Mouse (Mus musculus): ENCODE measurements at regions not wholly inside any gene's neighbourhood (a gene's known extent, or its start where the extent isn't known, plus 50 kb on each side); places are given as distances from the start of the nearest gene placed in this dataset.

- peak; percentile 24 to 65 for DNase-seq (ENCODE audit: low spot score in 2 of 2)
Measured at GRCm38 (mm10) chr13:107182544-107182943, 160.6 kb upstream of the Kif2a start.

GRCm38 (mm10) chr13:107179551-107179950 lies 157.6 kb upstream of the Kif2a start:
- no peak for DNase-seq (ENCODE audit: low spot score in 2 of 2)

GRCm38 (mm10) chr13:107177595-107177994 lies 155.7 kb upstream of the Kif2a start:
- DNase-seq (ENCODE audit: low spot score in 2 of 2), result no peak

- DNase-seq (ENCODE audit: low spot score in 2 of 2), result no peak
Measured at GRCm38 (mm10) chr13:107175891-107176290, 154.0 kb upstream of the Kif2a start.

- peak; percentile 8 to 15 for DNase-seq (ENCODE audit: low spot score in 2 of 2)
Measured at GRCm38 (mm10) chr13:107168599-107169149, 146.7 kb upstream of the Kif2a start.

- DNase-seq (ENCODE audit: low spot score in 2 of 2), result no peak
Measured at GRCm38 (mm10) chr13:107167856-107168598, 146.1 kb upstream of the Kif2a start.

- DNase-seq (ENCODE audit: low spot score in 2 of 2), result no peak
Measured at GRCm38 (mm10) chr13:107151548-107151947, 129.6 kb upstream of the Kif2a start.

- DNase-seq (ENCODE audit: low spot score in 2 of 2), result no peak
Measured at GRCm38 (mm10) chr13:107141209-107141608, 119.3 kb upstream of the Kif2a start.

GRCm38 (mm10) chr13:107134125-107134524 lies 112.2 kb upstream of the Kif2a start:
- DNase-seq (ENCODE audit: low spot score in 2 of 2), result no peak

GRCm38 (mm10) chr13:107126636-107127035 lies 104.7 kb upstream of the Kif2a start:
- no peak for DNase-seq (ENCODE audit: low spot score in 2 of 2)

GRCm38 (mm10) chr13:107124130-107124668 lies 102.3 kb upstream of the Kif2a start:
- no peak for DNase-seq (ENCODE audit: low spot score in 2 of 2)

- peak; percentile 77 to 90 for DNase-seq (ENCODE audit: low spot score in 2 of 2)
Measured at GRCm38 (mm10) chr13:107113949-107114690, 92.2 kb upstream of the Kif2a start.

GRCm38 (mm10) chr13:107108045-107108444 lies 86.1 kb upstream of the Kif2a start:
- DNase-seq (ENCODE audit: low spot score in 2 of 2), result no peak

- no peak for DNase-seq (ENCODE audit: low spot score in 2 of 2)
Measured at GRCm38 (mm10) chr13:107107572-107107971, 85.6 kb upstream of the Kif2a start.

GRCm38 (mm10) chr13:107105510-107105909 lies 83.6 kb upstream of the Kif2a start:
- DNase-seq (ENCODE audit: low spot score in 2 of 2), result no peak

- DNase-seq (ENCODE audit: low spot score in 2 of 2), result peak; percentile 69 to 77
Measured at GRCm38 (mm10) chr13:107101598-107101997, 79.7 kb upstream of the Kif2a start.

- DNase-seq (ENCODE audit: low spot score in 2 of 2), result no peak
Measured at GRCm38 (mm10) chr13:107100852-107101325, 79.0 kb upstream of the Kif2a start.

GRCm38 (mm10) chr13:107100116-107100515 lies 78.2 kb upstream of the Kif2a start:
- no peak for DNase-seq (ENCODE audit: low spot score in 2 of 2)

GRCm38 (mm10) chr13:107097005-107097404 lies 75.1 kb upstream of the Kif2a start:
- no peak for DNase-seq (ENCODE audit: low spot score in 2 of 2)

- no peak for DNase-seq (ENCODE audit: low spot score in 2 of 2)
Measured at GRCm38 (mm10) chr13:107094976-107095716, 73.2 kb upstream of the Kif2a start.

- no peak for DNase-seq (ENCODE audit: low spot score in 2 of 2)
Measured at GRCm38 (mm10) chr13:107094487-107094886, 72.6 kb upstream of the Kif2a start.

GRCm38 (mm10) chr13:107093683-107094082 lies 71.8 kb upstream of the Kif2a start:
- no peak for DNase-seq (ENCODE audit: low spot score in 2 of 2)

All from frontal cortex, postnatal 14 days (tissue).